Mouse (Mus musculus) erythroblast, embryonic 14.5 days (primary cell): ENCODE measurements around the gene Lman2l. TPM values are rescaled to one million over a fixed set of nuclear protein-coding genes. Genes with fewer than 3 reads are reported as not detected.

Experiments
- H3K27me3 ChIP-seq: 2 replicates; pipeline ENCODE4 v1.6.1; 2012; ENCODE audit warnings: inconsistent platforms; ENCODE audit not compliant: control insufficient read depth
- H3K36me3 ChIP-seq: 2 replicates; pipeline ENCODE4 v1.6.1; 2012; ENCODE audit warnings: mild to moderate bottlenecking, inconsistent platforms; ENCODE audit not compliant: control insufficient read depth
- H3K4me1 ChIP-seq: 2 replicates; pipeline ENCODE4 v1.6.1; 2012; ENCODE audit warnings: inconsistent platforms; ENCODE audit not compliant: control insufficient read depth
- H3K4me3 ChIP-seq: replicated peaks from 2 replicates; pipeline ENCODE3; 2012; ENCODE audit warnings: moderate library complexity, mild to moderate bottlenecking, inconsistent platforms
- H3K9me3 ChIP-seq: 2 replicates; pipeline ENCODE4 v1.6.1; 2012; ENCODE audit warnings: low read length, inconsistent platforms, mixed read lengths; ENCODE audit not compliant: control insufficient read depth
- GATA1 ChIP-seq: IDR thresholded peaks from 2 replicates; pipeline ENCODE4 v1.6.1; 2012; ENCODE audit warnings: low read length, inconsistent platforms, mixed read lengths
- TAL1 ChIP-seq: IDR thresholded peaks from 3 replicates; pipeline ENCODE4 v1.6.1; 2012; ENCODE audit warnings: low read length, inconsistent platforms, mixed read lengths
- polyA plus RNA-seq: library from polyadenylated mRNA; stranded (reverse); fragments of >175 nt; gene quantifications from 2 replicates; pipeline ENCODE4 v1.2.3, GENCODE M21; 2012

Gene Lman2l
- polyA plus RNA-seq, 1 experiment: 0.29 TPM

- Histone ChIP-seq H3K4me1 (peaks cover 24% of the 10 kb centered on the region), H3K9me3 (no peaks in the 10 kb centered on the region), H3K4me3 (no peak overlapping the region), H3K27me3 (peaks cover 9% of the 10 kb centered on the region), H3K36me3 (no peaks in the 10 kb centered on the region)
- TF ChIP-seq GATA1 (no peak), TAL1 (no peak)
Observed at GRCm38 (mm10) chr1:36478343-36478795, 33.3 kb upstream of the Lman2l start.

- Histone ChIP-seq H3K27me3 (peaks cover 27% of the 10 kb centered on the region), H3K9me3 (no peaks in the 10 kb centered on the region), H3K4me1 (peaks cover 39% of the 10 kb centered on the region), H3K36me3 (no peaks in the 10 kb centered on the region), H3K4me3 (no peak overlapping the region)
- TF ChIP-seq GATA1 (no peak), TAL1 (no peak)
Observed at GRCm38 (mm10) chr1:36476426-36476825, 31.4 kb upstream of the Lman2l start.

- no peaks in the 10 kb centered on the region for H3K9me3 ChIP-seq
Observed at GRCm38 (mm10) chr1:36475480-36476110, 30.5 kb upstream of the Lman2l start.

GRCm38 (mm10) chr1:36474646-36475045 lies 29.6 kb upstream of the Lman2l start:
- Histone ChIP-seq H3K36me3 (no peaks in the 10 kb centered on the region), H3K9me3 (no peaks in the 10 kb centered on the region), H3K4me3 (no peak overlapping the region), H3K4me1 (peaks cover 52% of the 10 kb centered on the region), H3K27me3 (peaks cover 27% of the 10 kb centered on the region)
- TF ChIP-seq GATA1: no peak
- no peak for TF ChIP-seq TAL1

More at GRCm38 (mm10) chr1:36475480-36476110, 30.5 kb upstream of the Lman2l start:
- H3K27me3 ChIP-seq: peaks cover 27% of the 10 kb centered on the region
- no peak overlapping the region for H3K4me3 ChIP-seq
- no peak for TF ChIP-seq GATA1
- TF ChIP-seq TAL1: no peak
- peaks cover 45% of the 10 kb centered on the region for H3K4me1 ChIP-seq
- no peaks in the 10 kb centered on the region for H3K36me3 ChIP-seq

GRCm38 (mm10) chr1:36473211-36473780 lies 28.2 kb upstream of the Lman2l start:
- Histone ChIP-seq H3K36me3 (no peaks in the 10 kb centered on the region), H3K9me3 (no peaks in the 10 kb centered on the region), H3K4me1 (peaks cover 52% of the 10 kb centered on the region), H3K27me3 (peaks cover 27% of the 10 kb centered on the region), H3K4me3 (peak overlapping the region; percentile 10)
- TF ChIP-seq TAL1 (no peak), GATA1 (no peak)

- H3K4me3 ChIP-seq: peak overlapping the region; percentile 67
- peaks cover 54% of the 10 kb centered on the region for H3K4me1 ChIP-seq
- no peaks in the 10 kb centered on the region for H3K36me3 ChIP-seq
- H3K27me3 ChIP-seq: peaks cover 27% of the 10 kb centered on the region
- TF ChIP-seq TAL1: no peak
- no peak for TF ChIP-seq GATA1
- H3K9me3 ChIP-seq: no peaks in the 10 kb centered on the region
Observed at GRCm38 (mm10) chr1:36472106-36472440, 27.0 kb upstream of the Lman2l start.

- no peaks in the 10 kb centered on the region for H3K9me3 ChIP-seq
- H3K27me3 ChIP-seq: peaks cover 27% of the 10 kb centered on the region
- peaks cover 52% of the 10 kb centered on the region for H3K4me1 ChIP-seq
- peak within 1 kb of the TSS; percentile 67 for H3K4me3 ChIP-seq
- H3K36me3 ChIP-seq: no peaks in the 10 kb centered on the region
- TF ChIP-seq GATA1 (no peak), TAL1 (no peak)
Observed at GRCm38 (mm10) chr1:36471181-36472105, 26.4 kb upstream of the Lman2l start, which contains the start of gene Cnnm4. Gene Cnnm4, plus strand, starts transcription at chr1:36471620.

GRCm38 (mm10) chr1:36469811-36470444 lies 24.9 kb upstream of the Lman2l start:
- Histone ChIP-seq H3K9me3 (no peaks in the 10 kb centered on the region), H3K4me3 (no peak overlapping the region), H3K27me3 (peaks cover 27% of the 10 kb centered on the region), H3K36me3 (no peaks in the 10 kb centered on the region), H3K4me1 (peaks cover 49% of the 10 kb centered on the region)
- TF ChIP-seq TAL1 (no peak), GATA1 (no peak)
